Mouse (Mus musculus) left cerebral cortex, postnatal 14 days (tissue): ENCODE data around the gene Cep152. TPM values are rescaled to one million over a fixed set of nuclear protein-coding genes. Genes with fewer than 3 reads are reported as not detected.

ENCODE experiments used
- total RNA-seq, 2 experiments: library from RNA; stranded (reverse); gene quantifications; 2 replicates each; pipeline ENCODE4 v1.2.3; 2021

The Cep152 gene
- total RNA-seq, 2 experiments from 2014 or later, result 1.7 to 2.2 TPM

Other genes with a start within 250 kb of the Cep152 start
- gene Gm9913, start 120.0 kb downstream of the Cep152 start, total RNA-seq, result under 1 TPM in 1 of 2 experiments, not detected in 1; 0.27 TPM
- 1 to 10 TPM; 5.8 to 7.3 TPM for gene Fbn1, start 117.1 kb downstream of the Cep152 start, total RNA-seq
- 100 to 1,000 TPM; 303 TPM for gene Eid1, start 48.0 kb upstream of the Cep152 start, total RNA-seq
- gene Shc4, start 99.0 kb upstream of the Cep152 start, total RNA-seq, result 1 to 10 TPM; 4.9 to 5.5 TPM
- 100 to 1,000 TPM; 115 to 117 TPM for gene Secisbp2l, start 157.8 kb upstream of the Cep152 start, total RNA-seq
- 10 to 100 TPM; 24.7 to 26.4 TPM for gene Galk2, start 234.0 kb upstream of the Cep152 start, total RNA-seq
- 10 to 100 TPM; 90.5 to 91.6 TPM for gene Cops2, start 234.0 kb upstream of the Cep152 start, total RNA-seq